Mouse (Mus musculus) spleen, embryonic (tissue): ENCODE measurements at regions not wholly inside any gene's neighbourhood (a gene's known extent, or its start where the extent isn't known, plus 50 kb on each side); places are given as distances from the start of the nearest gene placed in this dataset.
"Not testable (repeated sequence)": the region's sequence is repeated elsewhere in the genome, so short reads cannot be mapped to it uniquely, and the experiment has no call there.

Experiments
- CTCF ChIA-PET: fragments of 350-600 bp; sonication (Branson Sonifier 250); formaldehyde crosslinking; loops from one replicate; lab custom pipeline; 2022; lab: Charles Lee

DNA sequence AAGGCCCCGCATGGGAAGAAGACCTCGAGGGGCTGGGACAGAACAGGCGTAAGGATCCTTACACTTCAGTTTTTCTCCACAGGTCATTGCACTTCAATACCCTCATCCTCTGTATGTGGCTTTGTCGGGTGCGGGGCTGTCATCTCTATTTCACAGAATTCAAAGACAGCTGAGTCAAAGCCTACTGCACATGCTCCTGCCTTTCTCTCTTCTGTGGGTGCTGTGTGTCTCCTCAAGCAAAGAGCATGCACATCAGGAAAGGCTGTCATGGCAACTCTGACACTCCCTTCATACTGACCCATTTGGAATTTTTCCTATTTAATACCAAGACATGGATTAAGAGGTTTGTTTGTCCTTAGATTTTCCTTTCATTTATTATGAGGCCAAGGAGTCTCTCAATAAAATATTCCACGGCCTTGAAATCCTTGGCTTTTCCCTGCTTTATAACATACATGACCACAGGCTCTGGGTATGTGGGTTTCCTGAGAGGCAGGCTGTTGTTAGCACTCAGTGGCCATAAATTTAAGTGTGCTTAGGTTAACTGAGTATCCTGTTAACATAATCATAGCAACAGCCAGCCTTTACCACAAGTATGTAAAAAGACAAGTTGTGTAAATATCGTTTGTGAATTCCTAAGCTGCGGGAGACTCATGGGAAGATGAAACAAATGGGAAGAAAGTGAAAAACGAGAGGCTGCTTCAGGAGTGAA lies 574.5 kb downstream of the Dcdc2c start:
- CTCF ChIA-PET, result no interaction called here

DNA sequence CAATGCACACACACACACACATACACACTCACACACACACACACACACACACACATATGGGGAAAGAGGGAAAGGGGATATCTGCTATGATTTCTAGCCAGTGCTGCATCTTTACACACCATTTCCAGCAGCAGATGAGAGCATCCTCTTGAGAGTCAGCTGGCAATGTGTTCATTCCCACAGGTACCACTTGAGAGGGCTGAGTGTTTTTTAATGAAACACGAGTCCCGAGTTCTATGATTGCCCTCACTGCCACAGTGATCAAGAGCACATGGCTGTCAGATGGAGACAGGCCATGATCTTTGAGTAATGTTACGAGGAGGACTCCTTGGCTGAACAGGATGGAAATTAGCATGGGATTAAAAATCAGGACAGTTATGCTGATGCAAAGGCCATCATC lies 589.3 kb downstream of the Dcdc2c start:
- CTCF ChIA-PET, result no interaction called here

DNA sequence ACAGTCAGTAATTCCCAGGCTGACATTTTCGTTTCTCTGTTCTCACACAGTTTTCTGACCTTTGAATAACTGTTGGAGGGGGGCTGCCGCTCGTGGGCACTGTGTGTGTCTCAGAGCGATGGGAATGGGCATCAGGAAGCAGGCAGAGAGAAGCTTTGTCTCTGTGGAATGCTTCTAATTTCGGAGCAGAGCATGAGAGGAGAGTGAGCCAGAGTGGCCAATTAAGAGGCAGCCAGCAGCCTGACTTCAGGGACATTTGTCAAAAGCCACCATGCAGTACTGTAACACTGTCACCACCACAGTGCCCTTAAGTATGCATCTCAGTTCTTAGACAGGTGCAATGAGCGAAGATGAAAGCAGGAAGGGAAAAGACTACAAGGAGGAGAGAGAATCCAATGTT lies 592.1 kb downstream of the Dcdc2c start:
- CTCF ChIA-PET, result no interaction called here

DNA sequence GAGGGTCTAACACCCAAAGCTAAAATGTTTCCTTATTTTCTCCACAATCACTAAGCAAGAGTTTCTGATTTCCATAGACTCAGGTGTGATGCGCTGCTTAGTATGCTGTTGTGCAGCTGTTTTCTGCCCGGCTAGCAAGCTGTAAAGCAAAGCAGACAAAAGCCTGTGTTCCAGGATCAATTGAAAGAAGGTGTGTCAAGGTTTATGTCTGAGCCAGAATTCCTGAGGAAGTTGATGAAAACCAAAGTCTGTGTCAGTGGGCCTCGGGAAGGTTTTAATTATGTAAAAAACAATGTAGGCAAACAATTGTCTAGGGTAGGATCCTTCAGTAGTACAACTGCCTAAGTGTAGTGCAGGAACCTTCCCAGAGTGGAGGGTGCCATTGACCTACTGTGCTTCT lies 604.6 kb downstream of the Dcdc2c start:
- CTCF ChIA-PET, result no interaction called here

DNA sequence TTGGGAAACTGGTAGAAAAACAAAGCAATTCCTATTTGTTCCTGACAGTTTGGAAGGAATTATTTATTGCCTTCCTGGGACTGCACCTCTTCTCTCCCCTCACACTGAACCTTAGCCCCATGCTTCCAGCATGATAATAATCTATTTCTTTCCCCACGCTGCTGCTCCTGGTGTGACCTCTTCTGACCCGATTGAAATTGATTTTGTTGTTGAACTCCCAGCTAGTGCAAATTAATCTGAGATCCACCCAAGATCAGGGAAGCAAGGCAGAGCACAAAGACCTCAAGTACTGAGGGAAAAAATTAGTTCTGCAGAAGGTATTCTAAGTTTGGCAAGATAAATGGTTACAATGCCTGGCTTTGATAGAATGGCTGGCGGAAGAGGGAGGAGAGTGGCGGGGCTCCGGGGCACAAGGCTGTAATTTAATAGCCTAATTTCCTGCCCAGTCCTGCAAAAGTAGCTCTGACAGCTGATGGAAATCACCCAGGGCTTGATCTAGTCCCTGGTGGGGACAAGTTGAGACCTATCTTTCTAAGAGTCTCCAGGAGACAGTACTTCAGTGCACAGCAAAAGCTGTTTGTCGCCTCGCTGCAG lies 604.6 kb upstream of the Sox11 start:
- CTCF ChIA-PET, result no interaction called here

DNA sequence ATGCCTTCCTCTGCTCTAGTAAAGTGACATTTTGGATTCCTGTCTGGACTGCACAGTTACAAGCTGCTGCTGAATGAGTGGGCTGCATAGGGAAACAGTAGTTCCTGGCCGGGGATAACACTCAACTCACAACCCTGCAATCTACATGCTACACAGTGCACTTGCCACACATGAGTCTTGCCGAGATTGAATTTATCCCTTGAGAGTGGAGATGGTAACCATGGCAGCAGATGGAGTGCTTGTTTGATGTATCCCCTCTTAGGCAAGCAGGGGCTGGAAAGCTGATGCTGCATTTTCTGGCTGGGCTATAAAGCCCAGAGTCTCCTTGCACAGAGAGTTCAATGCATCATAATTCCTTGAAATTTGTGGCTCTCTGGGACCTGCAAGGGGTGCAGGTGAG lies 603.0 kb upstream of the Sox11 start:
- CTCF ChIA-PET, result no interaction called here

DNA sequence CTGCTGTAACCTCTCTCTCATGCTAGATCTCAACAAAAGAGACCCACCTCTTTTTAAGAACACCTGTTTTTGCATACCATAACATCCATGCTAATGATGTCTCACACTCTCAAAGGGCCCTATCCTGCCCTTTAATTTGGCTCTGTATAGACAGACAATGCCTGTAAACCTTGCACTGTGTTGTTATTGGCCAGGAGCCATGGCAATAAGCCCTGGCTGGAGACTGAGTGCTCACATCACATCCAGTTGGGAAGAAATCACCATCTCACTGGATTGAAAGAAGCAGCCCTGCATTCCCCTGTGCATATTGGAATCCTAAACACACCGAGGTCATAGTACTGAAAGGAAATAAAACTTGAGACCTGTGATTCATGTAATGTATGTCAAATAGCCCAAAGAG lies 598.7 kb upstream of the Sox11 start:
- CTCF ChIA-PET, result no interaction called here

DNA sequence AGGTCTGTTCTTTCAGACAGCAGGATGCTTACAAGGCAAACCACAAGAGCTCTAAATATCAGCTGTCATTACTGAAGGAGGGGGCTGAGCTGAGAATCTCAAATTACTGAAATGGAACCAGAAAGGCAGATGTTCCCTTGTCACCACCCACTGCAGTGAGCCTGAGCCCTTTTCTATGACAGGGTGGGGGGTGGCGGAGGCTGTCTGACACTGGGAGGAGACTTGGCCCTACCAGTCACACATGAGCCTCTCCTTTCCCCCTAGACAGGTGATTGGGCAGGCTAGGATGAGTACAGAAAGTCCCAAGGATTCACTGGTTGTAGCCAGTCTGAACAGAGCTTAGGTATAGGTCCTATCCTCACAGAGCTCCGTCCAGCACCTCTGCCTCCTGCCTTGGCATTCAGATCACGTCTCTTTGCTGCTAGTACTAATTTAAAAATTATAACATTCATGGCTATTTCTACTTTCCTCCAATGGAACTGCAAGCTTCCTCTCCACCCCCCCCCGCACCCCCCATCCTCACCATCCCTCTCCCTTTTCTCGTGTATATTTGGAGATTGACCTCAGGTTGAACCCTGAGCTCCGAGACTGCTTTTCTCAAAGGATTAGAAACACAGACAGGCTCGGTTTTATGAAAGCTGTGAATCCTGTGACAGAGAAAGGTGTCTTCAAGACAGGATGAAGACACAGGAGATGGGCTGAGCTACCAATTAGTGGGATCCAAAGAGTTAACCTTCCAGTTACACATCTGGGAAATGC lies 590.2 kb upstream of the Sox11 start:
- CTCF ChIA-PET, result interaction anchor here (0.7 kb wide), 1 partner anchor 85 kb away, joined by 14 read pairs; no protein-coding TSS in a partner anchor

DNA sequence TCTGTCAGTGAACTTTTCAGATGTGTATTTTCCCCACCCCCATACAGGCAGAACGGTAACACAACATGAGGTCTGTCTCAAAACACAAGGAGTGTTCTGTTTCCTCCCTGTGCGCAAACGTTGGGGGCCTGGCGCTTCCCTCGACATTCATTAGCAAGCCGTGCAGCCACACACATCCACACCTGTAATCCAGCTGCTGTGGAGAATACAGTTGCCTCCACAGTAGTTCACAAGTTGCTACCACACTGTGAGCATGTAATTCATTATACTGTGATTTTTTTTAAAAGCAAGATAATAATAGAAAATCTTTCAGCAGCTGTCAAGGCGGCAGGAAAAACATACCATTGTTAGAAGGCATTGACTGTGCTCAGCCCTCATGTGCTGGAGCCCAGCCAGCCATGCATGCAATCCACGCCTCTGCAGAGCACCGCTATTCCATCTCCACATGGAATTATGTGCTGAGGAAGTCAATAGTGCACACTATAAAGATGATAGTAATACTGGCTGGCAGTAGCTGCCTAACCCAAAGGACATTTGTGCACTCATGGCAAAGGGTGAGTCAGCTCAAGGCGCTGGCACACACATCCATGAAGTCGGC lies 586.1 kb upstream of the Sox11 start:
- CTCF ChIA-PET, result no interaction called here

DNA sequence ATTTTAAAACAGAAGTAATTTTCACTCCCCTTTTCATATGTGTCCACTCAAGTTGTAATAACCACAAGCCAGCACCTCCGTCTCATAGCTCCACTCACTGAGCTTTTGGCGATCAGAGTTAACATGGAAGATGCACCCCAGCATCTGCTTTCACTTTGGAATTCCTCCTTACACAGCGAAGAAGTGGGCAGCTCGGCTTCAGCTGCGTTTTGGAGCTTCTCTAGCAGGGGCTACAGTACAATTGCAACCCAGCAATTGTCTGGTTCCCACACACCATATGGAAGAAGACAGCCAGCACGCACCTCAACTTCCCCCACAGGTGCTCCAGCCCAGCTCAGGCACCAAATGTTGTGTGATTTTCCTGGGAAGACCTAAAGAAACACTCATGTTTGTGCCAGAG lies 584.4 kb upstream of the Sox11 start:
- CTCF ChIA-PET, result no interaction called here

DNA sequence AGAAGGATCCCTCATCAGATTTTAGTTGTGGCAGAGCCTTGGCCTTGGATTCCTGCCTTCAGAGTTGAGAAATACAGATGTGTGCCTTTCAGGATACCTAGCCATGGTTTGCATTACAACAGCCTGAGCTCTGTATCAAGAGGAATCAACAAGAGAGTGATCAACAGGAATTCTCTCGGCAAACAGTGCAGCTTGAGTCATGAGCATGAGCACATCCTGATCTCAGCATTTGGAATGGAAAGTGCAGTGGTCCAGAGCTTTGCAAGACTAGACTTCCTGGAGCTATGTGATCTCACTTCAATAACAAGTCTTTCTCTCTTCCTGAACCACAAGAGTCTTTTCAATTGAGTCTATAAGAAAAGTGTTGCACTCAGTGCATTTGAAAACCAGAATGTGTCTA lies 578.2 kb upstream of the Sox11 start:
- CTCF ChIA-PET, result no interaction called here

DNA sequence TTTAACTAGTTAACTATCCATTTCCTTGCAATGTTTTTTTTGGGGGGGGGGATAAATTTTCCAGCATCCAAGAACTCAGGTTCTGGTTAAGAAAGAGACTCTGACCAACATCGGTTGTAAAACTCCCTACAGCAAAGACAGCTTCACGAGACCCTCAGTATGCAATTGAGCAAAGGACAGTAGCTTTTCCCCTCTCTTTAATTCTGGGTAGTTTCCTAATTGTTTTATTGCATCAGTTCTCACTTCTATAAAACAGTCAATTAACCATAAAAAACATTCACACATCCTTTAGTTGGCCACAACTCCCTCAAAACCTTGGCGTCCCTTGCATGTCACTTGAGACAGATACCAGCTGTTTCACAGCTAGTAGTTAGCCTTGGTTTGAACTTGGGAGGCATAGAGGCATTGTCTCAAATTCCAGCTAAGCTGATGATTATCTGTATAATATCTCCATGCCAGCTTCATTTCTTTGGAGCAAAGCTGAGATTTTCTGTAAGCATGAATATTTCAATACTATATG lies 574.1 kb upstream of the Sox11 start:
- CTCF ChIA-PET, result no interaction called here

DNA sequence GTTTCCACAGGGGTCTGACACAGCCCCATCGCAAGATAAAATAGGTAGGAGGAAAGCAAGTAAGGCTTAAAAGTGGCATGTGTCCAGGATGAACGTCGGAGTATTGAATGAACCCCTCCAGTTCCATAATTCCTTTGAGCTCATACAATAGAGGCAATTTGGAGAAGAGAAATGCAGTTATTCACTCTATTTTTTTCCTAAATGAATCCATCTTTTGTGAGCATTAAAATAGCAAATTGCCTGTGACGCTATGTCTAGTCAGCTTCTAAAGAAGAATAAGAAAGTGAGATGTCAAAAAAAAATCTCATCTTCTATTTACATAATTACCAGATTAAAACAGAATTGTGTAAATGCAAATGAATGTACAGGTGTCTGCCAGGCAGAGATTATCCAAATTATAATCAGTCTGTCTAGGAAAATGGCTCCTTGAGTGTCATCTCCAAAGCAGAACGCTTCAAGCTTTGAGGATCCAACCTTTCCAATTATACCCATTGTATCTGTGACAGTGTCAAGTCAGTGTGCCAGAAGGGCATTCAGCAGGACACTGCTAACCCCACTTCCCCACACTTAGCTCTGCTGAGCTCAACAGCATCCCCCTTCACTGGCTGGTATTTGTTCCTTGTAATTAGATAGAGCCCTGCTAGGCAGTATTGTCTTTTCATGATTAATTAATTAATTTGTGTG lies 567.2 kb upstream of the Sox11 start:
- CTCF ChIA-PET, result no interaction called here

DNA sequence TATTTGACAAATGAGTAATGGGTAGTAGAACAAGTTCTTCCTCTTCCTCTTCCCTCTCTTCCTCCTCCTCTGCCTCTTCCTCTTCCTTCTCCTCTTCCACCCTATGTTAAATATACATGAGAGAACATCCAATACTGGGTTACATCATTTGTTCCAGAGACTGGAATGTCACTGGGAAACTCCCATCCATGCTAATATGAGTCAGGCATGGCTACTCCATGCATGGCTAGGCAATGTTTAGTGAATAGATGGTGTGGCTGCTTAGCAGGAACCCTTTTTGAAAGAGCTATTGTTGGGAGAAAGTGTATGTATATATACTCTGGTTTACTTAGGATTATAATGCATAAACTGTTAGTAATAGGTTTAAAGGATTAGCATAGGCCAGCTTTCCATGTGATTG lies 554.3 kb upstream of the Sox11 start:
- CTCF ChIA-PET, result not testable (repeated sequence)

DNA sequence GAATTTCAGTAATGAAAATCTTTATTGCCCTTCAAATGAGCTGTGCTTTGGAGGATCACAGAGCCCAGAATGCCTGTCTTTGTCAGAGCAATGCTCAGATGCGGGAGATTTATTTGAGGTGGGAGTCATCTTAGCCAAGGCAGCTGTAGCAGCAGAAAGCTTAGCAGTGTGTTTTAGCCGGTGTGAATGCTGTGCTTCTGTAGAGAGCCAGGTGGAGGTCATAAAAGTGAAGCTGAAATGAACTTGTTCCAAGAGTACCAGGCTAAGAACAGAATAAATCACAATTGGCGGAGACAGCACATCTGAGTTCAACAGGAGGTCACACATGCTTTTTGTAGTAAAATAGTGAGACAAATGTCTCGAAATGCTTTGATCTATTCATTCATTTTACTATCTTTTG lies 539.3 kb upstream of the Sox11 start:
- CTCF ChIA-PET, result no interaction called here

DNA sequence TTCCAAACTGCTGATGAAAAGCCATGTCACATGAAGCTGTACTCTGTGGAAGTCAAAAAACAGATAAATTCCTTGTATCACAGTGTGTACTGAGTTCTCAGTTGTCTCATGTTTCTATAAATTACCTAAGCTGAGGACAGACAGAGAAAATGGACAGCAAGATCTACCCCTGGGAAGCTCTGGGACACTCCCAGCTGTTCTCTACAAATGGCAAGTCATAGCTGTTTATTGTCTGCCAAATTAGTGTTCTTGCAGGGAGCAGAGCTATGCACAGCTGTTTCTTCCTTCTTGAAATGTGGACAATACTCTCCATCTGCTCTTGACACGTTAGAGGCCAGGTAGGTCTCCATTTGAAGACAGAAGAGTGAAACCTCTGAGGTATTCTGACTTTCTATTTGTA lies 524.0 kb upstream of the Sox11 start:
- CTCF ChIA-PET, result no interaction called here

DNA sequence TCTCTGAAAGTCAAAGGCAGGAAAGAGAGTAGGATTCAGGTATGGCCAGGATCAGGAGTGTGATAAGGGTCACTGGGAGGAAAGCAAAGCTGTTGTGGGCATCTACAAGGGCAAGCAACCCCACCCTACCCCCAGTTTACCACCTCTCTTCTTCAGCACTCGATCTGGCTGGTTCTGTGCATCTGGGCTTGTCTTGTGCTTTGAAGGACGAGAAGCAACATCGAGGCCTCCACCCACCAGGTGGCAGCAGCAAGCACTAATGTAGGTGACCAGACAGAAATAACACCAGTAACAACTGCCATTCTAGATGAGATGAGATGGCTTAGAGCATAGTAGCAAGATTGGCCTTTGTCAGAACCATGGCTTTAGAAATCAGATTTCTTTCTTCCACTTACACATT lies 507.2 kb upstream of the Sox11 start:
- CTCF ChIA-PET, result no interaction called here

DNA sequence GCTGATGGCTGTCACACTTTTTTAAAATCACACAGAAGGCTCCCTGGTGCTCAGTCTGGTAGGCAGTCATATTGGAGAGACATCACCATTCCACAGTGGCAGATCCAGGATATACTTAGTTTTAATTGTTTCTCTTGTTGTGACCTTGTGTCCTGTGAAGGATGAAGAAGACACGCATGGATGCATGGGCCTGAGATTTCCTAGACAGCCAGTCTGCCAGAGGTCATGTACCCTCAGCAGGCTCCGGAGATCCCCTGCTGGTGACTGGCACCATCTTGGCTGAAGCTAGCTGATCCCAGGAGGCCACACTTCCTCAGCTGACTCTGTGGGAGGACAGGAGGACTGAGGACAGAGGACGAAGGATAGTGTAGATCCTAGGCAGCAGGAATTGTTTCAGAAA lies 506.7 kb upstream of the Sox11 start:
- CTCF ChIA-PET, result no interaction called here

DNA sequence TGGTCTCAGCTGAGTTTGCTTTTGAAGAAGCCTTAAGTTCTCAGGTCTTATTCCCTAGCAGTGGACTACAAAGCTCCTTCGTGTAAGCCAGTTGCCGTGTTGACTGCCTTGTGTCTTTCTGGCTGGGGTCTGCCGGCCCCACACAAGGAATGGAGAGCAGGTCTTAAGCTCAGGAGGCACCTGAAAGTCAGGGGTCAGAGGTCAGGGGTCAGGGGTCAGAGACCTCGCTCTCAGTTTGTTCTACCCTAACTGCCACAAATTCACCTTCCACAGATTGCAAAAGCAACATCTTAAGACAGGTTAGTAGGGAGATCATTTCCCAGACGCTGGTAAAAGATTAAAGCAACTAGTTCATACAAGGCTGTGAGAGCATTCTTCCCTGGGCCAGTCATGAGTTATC lies 505.8 kb upstream of the Sox11 start:
- CTCF ChIA-PET, result no interaction called here

DNA sequence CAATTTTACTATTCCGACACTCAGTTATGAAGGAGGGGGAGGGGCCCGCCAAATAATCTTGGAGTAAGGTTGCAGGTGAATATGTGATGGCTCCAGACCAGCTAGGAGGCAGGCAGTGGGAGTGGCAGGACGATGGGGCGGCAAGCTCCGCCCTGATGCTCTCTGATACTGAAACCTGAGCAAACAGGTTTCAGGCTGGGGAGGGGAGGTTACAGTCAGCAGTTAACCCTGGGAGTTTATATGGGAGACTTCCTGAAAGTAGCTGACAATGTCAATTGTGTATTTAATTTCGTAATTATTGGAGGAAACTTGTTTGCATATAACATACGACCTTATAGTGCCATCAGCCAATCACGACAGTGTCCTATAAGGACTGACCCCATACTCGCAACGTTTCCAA lies 505.0 kb upstream of the Sox11 start:
- CTCF ChIA-PET, result interaction anchor here (0.5 kb wide), 1 partner anchor 85 kb away, joined by 14 read pairs; no protein-coding TSS in a partner anchor

DNA sequence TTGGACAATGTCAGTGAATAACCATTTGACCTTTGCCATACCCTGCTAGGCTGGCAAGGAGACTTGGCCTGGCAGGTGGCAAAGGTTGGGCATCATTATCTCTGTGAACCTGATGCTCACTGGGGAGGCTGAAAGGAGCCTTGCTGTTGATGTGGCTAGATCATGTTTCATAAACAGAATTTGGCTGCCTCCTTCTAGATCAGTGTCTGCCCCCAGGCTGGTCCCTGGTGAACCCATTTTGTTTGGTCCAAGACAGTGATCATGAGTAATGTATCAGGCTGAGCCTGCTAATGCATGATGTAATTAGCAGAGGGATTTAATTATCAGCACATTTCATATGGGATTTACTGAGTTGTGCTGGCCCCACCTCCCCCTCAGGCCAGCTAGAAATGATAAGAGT lies 502.6 kb upstream of the Sox11 start:
- CTCF ChIA-PET, result no interaction called here

DNA sequence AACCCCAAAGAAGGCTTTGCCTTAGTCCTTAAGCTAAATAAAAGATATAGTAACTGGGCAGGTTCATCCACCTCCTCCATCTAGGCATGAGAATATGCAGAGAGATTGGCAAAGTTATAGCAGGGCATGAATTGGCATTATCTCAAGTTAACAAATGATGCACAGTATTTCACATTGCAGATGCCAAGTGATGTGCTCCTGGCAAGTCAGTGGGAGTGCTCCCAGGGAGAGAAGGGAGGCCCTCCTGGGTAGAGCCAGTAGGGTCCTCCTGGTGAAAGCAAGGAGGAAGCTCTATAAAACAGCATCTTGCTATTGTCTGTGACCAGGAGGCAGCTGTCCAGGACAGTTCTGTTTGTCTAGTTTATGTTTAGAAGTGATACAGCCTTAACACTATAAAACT lies 496.6 kb upstream of the Sox11 start:
- CTCF ChIA-PET, result no interaction called here
